Mouse (Mus musculus): Measurements from ENCODE around the gene Vil1. TPM values are rescaled to one million over a fixed set of nuclear protein-coding genes. Genes with fewer than 3 reads are reported as not detected.
A peak's percentile ranks its signal among the peaks of the same experiment; 100 is the strongest.

Gene Vil1
- 0.08 and 0.16 TPM in 2 replicates for polyA plus RNA-seq (2015; fragmentation: Nextera tagmentation; extraction: Ambion mirVana)

DNA sequence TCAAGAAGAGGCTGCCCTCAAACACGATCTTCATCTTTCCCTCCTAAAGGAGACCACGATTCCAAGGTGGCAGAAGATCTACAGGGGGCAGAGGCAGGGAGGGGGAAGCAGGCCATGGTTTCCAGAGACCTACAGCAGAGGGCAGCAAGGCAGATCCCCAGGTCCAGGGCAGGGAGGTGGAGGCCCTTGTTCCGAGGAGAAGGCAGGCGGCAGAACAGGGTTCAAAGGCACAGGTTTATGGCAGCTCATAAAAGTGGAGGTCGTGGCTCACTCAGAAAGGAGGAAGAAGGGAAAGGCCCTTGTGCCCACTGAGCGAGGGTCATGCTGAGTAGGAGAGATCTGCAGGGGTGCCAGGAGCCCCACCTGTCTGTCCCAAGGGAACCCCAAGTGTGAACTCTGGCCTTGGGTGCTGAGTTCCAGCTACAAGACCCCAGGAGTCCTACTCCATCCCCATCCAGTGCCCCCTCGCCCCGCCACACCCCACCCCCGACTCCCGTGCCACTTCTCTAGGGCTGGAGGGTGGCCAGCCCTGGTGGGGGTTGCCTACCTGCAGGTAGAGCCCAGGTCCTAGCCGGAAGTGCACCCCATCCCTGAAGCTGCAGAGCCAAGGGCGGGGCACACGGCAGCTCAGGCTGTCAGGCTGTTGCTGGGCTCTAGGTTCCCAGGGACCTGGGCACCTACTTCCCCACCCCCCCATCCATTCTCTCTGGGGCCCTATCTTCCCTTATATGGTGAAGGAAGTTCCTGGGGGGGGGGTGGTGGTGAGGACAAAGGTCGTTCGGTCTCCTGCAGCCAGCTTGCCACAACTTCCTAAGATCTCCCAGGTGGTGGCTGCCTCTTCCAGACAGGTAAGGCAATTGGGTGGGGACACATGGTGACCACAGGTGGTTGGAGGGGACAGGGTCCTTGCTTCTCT is at the start of gene Vil1:
Vil1 (plus strand) TSS at position 788 of the 916 bp plus-strand sequence.
- no peak within 1 kb of the TSS for H3K4me2 ChIP-seq (replicated peaks)
- no peak for ATAC-seq (ENCODE audit: insufficient number of reproducible peaks, low FRiP score, low TSS enrichment, low read depth)
- H3K27me3 ChIP-seq: no peaks in the 10 kb centered on the region
- H3K9me3 ChIP-seq (replicated peaks): no peaks in the 10 kb centered on the region
- H3K36me3 ChIP-seq: no peaks in the 10 kb centered on the region
- 55% methylated on average over 15 of the region's 15 CpGs for WGBS
- no peak within 1 kb of the TSS for H3K4me3 ChIP-seq (replicated peaks)
- no peak within 1 kb of the TSS for H3K9ac ChIP-seq
- H3K4me1 ChIP-seq: no peaks in the 10 kb centered on the region; the same call in 1 of the 2 replicates
- H3K27ac ChIP-seq (replicated peaks): no peak within 1 kb of the TSS

DNA sequence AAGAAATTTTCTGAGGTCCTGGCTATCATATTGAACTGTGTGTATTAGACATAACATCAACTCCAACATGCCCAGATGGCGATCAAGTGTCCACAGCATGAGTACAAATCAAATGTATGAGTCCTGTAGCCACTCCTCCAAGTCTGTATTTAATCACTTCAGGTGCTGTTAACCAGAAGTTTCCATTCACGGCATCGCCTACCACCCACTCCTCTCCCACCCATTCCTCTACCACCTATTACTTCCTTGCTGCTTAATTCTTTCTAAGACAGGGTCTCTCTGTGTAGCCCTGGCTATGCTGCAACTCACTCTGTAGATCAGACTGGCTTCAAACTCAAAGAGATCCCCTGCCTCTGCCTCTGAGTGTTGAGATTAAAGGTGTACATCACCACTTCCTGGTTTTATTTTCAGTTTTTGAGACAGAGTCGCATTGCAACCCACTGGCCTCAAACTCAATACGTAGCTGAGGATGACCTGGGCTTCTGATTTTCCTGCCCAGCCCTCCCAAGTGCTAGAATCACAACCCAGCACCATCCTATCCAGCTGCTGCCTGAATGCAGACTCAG is 49.1 kb upstream of the Vil1 start:
- Histone ChIP-seq H3K4me2 (replicated peaks) (no peak overlapping the region), H3K4me1 (peaks cover 13% of the 10 kb centered on the region), H3K27ac (replicated peaks) (no peak overlapping the region), H3K9me3 (replicated peaks) (no peaks in the 10 kb centered on the region), H3K36me3 (no peaks in the 10 kb centered on the region), H3K27me3 (no peaks in the 10 kb centered on the region), H3K4me3 (replicated peaks) (no peak overlapping the region), H3K9ac (no peak overlapping the region)
- ATAC-seq (ENCODE audit: insufficient number of reproducible peaks, low FRiP score, low TSS enrichment, low read depth): no peak
- WGBS: 73% methylated on average over 5 of the region's 5 CpGs

DNA sequence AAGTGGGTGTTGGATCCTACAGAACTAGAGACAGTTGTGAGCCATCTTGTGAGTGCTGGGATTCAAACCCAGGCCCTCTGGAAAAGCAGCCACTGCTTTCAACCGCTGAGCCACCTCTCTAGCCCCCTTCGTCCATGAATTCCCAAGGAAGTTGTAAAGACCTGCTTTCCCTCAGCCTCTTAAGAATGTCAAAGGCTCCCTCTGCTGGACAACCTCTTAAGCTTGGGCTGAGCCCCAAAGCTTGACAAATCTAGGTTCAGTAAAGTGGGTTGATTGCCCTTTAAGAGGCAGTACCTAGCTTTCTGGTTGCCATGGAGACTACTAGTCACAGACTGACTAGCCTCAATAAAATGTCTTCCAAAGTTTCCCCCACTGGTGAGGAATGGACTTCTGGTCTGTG is 47.4 kb upstream of the Vil1 start, which contains the start of gene Catip:
Catip (plus strand) TSS at position 297 of the 400 bp plus-strand sequence.
- peak; percentile 68; the same call in 1 of the 2 replicates for ATAC-seq (ENCODE audit: insufficient number of reproducible peaks, low FRiP score, low TSS enrichment, low read depth)
- no peaks in the 10 kb centered on the region for H3K27me3 ChIP-seq
- no peak within 1 kb of the TSS; the same call in 1 of the 2 replicates for H3K27ac ChIP-seq (replicated peaks)
- no peak within 1 kb of the TSS for H3K9ac ChIP-seq
- no peaks in the 10 kb centered on the region for H3K36me3 ChIP-seq
- H3K4me2 ChIP-seq (replicated peaks): 0 out of 2 replicates have a peak within 1 kb of the TSS, but pooled peaks have one; percentile 17
- 0% methylated on average over 2 of the region's 2 CpGs for WGBS
- peaks cover 13% of the 10 kb centered on the region for H3K4me1 ChIP-seq
- H3K9me3 ChIP-seq (replicated peaks): no peaks in the 10 kb centered on the region
- no peak within 1 kb of the TSS for H3K4me3 ChIP-seq (replicated peaks)

DNA sequence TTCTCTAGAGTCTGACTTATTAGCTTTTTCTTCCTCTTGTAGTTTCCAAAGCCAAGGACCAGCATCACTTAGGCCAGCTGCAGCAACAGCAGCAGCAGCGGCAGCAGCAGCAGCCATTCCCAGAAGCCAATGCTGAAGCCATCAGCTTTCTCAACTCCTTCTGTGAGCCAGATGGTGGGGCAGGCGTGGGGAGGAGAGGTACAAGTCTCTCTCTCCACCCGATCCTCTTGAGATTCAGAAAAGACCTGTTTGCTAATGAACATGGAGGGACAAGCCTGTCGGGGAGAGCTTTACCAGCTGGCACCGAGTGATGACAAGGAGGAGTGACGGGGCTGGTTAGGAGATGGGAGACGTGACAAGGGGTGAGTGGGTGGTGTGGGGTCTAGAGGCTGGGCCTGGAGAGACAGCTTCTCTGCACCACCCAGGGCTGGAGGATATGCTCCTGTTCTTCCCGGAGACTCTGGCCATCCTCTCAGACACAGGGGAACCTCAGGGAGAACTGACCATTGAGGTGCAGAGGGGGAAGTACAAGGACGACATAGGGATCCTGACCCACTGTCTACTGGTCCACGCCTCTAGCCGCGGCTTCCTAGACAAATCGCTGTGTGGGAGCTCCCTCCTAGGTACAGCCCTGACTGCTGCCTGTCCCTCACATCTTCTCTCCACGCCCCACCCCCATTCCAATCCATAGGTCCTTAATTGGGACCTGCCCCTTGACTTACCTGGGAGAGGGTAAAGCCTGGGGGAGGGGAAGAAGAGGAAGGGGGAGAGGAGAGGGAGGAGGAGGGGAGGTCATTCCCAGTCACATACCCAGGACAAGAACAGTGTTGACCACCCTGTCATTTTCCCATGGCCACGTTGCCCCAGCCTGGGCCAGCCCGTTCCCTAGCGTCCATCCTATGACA is 46.6 kb upstream of the Vil1 start:
- H3K27me3 ChIP-seq: no peaks in the 10 kb centered on the region
- no peak overlapping the region; the same call in 1 of the 2 replicates for H3K27ac ChIP-seq (replicated peaks)
- ATAC-seq (ENCODE audit: insufficient number of reproducible peaks, low FRiP score, low TSS enrichment, low read depth): peak; percentile 32; the same call in 1 of the 2 replicates
- no peak overlapping the region for H3K4me3 ChIP-seq (replicated peaks)
- no peak overlapping the region for H3K9ac ChIP-seq
- H3K36me3 ChIP-seq: no peaks in the 10 kb centered on the region
- WGBS: 49% methylated on average over 17 of the region's 17 CpGs
- H3K4me1 ChIP-seq: peaks cover 13% of the 10 kb centered on the region
- 0 out of 2 replicates have a peak overlapping the region, but pooled peaks have one; percentile 17 for H3K4me2 ChIP-seq (replicated peaks)
- no peaks in the 10 kb centered on the region for H3K9me3 ChIP-seq (replicated peaks)

DNA sequence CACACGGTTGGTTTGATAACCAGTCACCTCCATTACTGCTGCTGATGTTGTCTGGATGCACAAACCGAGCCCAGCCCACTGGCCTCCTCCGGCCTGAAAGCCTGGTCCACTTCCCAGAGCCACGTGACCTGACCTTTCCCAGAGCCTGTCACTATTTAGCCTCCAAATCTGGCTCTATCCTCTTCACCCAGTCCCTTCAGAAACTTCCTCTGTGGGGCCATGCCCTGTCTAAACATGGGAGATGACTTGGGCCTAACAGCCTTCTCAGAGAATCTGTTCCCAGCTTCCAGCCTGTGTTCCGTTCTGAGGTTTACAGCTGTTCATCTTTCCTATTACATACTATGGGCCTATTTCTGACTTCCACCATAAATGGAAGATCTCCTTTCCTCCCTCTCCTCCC is 45.7 kb upstream of the Vil1 start:
- Histone ChIP-seq H3K36me3 (no peaks in the 10 kb centered on the region), H3K27ac (replicated peaks) (no peak overlapping the region), H3K4me1 (peaks cover 20% of the 10 kb centered on the region), H3K9me3 (replicated peaks) (no peaks in the 10 kb centered on the region), H3K4me3 (replicated peaks) (no peak overlapping the region), H3K9ac (no peak overlapping the region), H3K4me2 (replicated peaks) (no peak overlapping the region), H3K27me3 (no peaks in the 10 kb centered on the region)
- ATAC-seq (ENCODE audit: insufficient number of reproducible peaks, low FRiP score, low TSS enrichment, low read depth): no peak
- WGBS: 63% methylated on average over 5 of the region's 5 CpGs

DNA sequence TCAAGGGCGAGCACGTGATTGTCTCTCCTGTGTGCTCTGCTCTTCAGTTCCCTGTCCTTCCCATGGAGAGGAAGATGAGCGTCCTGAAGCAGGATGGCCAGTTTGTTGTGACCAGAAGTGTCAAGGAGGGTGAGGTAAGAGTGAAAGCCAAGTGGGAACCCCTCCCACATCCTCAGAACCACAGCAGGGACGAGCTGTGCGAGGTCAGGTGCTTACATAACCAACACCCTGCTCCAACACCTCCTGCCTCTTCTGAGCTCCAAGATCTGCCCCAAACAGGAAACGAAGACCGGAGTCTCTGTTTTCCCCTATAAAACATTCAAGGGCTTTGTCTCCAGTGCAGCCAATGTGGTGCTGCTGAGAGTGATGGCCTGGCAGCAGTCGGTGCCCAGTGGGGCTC is 44.9 kb upstream of the Vil1 start:
- Histone ChIP-seq H3K4me2 (replicated peaks) (no peak overlapping the region), H3K27me3 (no peaks in the 10 kb centered on the region), H3K9ac (no peak overlapping the region), H3K4me3 (replicated peaks) (no peak overlapping the region), H3K27ac (replicated peaks) (no peak overlapping the region), H3K9me3 (replicated peaks) (no peaks in the 10 kb centered on the region), H3K4me1 (peaks cover 20% of the 10 kb centered on the region), H3K36me3 (no peaks in the 10 kb centered on the region)
- ATAC-seq (ENCODE audit: insufficient number of reproducible peaks, low FRiP score, low TSS enrichment, low read depth): no peak
- 75% methylated on average over 8 of the region's 8 CpGs for WGBS

DNA sequence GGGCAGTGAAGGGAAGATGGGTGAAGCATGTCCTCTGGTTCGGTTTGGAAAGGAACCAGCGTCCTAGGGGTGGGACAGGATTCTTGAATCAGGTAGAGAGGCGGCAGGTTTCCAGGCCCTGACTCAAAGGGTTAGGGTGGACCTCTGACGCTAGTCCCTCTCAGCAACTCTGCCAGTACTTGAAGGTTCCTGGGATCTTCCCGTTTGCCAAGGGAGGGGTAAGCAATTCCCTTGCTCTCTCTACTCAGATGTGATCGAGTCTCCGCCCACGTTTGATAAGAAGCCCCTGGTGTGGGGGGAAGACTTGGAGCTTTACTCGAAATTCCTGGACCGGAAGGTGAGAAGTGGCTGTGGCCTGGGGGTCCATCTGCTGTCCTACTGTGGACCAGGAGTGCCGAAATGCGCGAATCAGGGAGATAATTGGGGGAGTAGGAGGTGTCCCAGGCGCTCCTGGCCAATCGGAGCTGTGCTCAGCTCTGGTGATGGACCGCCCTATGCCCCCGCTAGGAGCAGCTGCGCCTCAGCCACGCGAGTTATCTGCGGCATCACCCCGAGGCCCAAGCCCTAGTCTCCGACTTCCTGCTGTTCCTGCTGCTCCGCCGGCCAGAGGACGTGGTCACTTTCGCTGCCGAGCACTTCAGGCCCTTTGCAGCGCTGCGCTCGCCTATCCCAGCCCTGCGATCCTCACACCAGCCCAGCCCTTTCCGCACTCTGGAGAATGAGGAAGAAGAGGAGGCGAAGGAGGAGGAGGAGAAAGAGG is 41.1 kb upstream of the Vil1 start:
- no peak overlapping the region; the same call in 1 of the 2 replicates for H3K9ac ChIP-seq
- peak overlapping the region; percentile 31 for H3K4me3 ChIP-seq (replicated peaks)
- H3K36me3 ChIP-seq: no peaks in the 10 kb centered on the region
- H3K4me2 ChIP-seq (replicated peaks): peak overlapping the region; percentile 54
- no peaks in the 10 kb centered on the region for H3K27me3 ChIP-seq
- H3K9me3 ChIP-seq (replicated peaks): no peaks in the 10 kb centered on the region
- ATAC-seq (ENCODE audit: insufficient number of reproducible peaks, low FRiP score, low TSS enrichment, low read depth): peak; percentile 81
- H3K27ac ChIP-seq (replicated peaks): no peak overlapping the region
- WGBS: 16% methylated on average over 34 of the region's 34 CpGs
- peaks cover 6% of the 10 kb centered on the region for H3K4me1 ChIP-seq

DNA sequence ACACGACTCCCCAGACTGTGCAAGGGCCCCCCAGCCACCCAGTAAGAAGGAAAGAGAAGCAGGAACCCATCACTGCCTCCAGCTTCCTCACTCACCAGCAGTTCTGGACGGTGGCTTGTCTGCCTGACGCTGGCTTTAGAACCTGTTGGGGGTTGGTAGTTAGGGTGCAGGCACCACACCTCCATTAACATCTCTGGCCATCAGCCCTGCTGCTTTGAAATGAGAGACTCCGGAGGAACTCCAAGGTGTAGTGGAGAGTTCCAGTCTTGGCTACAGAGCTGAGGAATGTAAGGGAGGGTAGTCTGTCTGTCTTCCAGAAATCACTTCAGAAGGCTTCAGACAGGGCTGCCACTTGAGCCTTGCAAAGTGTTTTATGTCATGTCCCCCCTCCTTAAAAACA is 39.1 kb upstream of the Vil1 start:
- Histone ChIP-seq H3K9ac (no peak overlapping the region), H3K27me3 (no peaks in the 10 kb centered on the region), H3K36me3 (no peaks in the 10 kb centered on the region), H3K4me3 (replicated peaks) (no peak overlapping the region), H3K27ac (replicated peaks) (no peak overlapping the region), H3K4me1 (peaks cover 6% of the 10 kb centered on the region; the same call in 1 of the 2 replicates), H3K4me2 (replicated peaks) (no peak overlapping the region), H3K9me3 (replicated peaks) (no peaks in the 10 kb centered on the region)
- 50% methylated on average over 4 of the region's 4 CpGs for WGBS
- no peak for ATAC-seq (ENCODE audit: insufficient number of reproducible peaks, low FRiP score, low TSS enrichment, low read depth)

DNA sequence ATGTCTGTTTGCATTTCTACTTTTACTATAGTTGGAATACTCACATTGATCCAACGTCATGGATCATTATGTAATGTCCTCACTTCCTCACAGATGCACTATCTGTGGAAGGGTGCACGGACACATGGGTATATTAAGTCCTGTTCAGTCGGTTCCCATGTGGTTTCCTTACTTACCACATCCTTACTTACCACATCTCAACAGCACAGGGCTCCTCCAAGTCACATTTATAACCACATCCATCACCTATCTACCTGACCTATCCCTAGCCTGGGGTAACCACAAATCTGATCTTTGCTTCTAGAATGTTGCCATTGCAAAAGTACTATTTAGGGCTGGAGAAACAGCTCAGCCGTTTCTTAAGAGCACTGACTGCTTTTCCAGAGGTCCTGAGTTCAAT is 35.8 kb upstream of the Vil1 start:
- H3K4me2 ChIP-seq (replicated peaks): no peak overlapping the region
- no peaks in the 10 kb centered on the region for H3K9me3 ChIP-seq (replicated peaks)
- no peak overlapping the region for H3K27ac ChIP-seq (replicated peaks)
- H3K27me3 ChIP-seq: no peaks in the 10 kb centered on the region
- ATAC-seq (ENCODE audit: insufficient number of reproducible peaks, low FRiP score, low TSS enrichment, low read depth): no peak
- no peaks in the 10 kb centered on the region for H3K36me3 ChIP-seq
- 54% methylated on average over 4 of the region's 4 CpGs for WGBS
- H3K9ac ChIP-seq: no peak overlapping the region
- peaks cover under 1% of the 10 kb centered on the region; the same call in 1 of the 2 replicates for H3K4me1 ChIP-seq
- H3K4me3 ChIP-seq (replicated peaks): no peak overlapping the region

DNA sequence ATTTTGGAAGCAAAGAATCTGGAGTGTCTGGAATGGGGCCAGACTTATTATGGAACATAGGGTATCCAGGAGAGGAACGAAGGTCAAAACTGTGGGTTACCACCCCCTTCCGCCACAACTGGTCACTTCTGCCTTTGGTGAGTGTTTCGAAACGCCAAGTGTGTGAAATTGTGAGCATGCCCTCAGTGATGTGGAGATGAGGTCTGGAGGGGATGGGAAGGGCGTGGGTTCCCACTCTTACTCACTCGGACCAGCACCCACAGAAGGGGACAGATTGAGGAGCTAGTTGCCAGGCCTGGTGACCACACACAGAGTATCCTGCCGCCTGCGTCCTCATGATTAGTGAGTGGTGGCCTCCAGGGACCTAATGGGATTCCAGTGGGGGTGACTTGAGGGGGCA is 34.2 kb upstream of the Vil1 start, which contains the start of gene Slc11a1:
Slc11a1 (plus strand) TSS at position 216 of the 400 bp plus-strand sequence.
- Histone ChIP-seq H3K9me3 (replicated peaks) (no peaks in the 10 kb centered on the region), H3K27ac (replicated peaks) (no peak within 1 kb of the TSS), H3K27me3 (no peaks in the 10 kb centered on the region), H3K4me2 (replicated peaks) (no peak within 1 kb of the TSS), H3K36me3 (no peaks in the 10 kb centered on the region), H3K4me3 (replicated peaks) (no peak within 1 kb of the TSS), H3K4me1 (no peaks in the 10 kb centered on the region), H3K9ac (no peak within 1 kb of the TSS)
- 71% methylated on average over 8 of the region's 8 CpGs for WGBS
- ATAC-seq (ENCODE audit: insufficient number of reproducible peaks, low FRiP score, low TSS enrichment, low read depth): no peak
